Mouse (Mus musculus): ENCODE results near the gene Snrk.

The Snrk gene

DNA sequence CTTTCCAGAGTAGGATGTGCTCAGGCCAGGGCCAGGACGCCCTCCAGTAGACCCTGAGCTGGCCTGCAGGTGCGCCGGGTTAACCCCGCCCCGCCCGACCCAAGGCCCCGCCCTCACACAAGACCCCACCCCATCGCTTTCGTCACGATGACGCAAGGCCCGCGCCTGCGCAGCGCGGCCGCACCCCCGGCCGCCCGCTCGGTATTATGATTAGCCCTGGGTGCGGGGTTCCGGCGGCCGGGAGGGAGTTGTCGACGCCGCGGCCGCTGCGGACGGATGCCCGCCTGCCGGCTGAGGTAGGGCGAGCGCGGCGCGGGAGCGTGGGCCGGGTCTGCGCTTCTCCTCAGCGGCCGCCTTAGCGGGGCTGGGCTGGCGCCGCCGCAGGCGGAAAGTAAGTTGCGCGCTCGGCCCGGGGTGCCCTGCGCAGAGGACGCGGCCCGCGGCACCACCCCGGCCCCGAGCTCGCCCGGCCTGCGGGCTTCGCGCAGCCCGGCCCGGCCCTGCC, at the start of gene Snrk:
Snrk (plus strand) TSS at position 155 of the 505 bp plus-strand sequence.
- peak; percentile 89 for DNase-seq

DNA sequence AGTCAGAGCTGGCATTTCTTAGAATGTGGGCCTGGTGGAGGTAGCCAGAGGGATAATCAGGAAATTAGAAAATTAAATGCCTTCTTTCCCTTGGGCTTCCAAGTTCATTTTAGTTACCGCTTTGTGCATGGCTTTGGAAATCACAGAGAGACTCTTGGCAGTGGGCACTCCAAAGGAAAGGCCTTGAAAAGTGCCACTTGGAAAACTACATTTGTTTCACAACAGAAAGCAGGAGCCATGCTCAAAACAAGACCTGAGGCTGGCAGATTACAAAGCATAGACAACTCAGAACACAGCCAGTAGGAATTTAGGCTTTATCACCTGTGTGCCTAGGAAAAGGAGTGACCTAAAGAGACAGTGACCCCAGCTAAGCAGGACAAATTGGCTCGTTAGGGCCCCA, 49.4 kb upstream of the Snrk start:
- DNase-seq: no peak

DNA sequence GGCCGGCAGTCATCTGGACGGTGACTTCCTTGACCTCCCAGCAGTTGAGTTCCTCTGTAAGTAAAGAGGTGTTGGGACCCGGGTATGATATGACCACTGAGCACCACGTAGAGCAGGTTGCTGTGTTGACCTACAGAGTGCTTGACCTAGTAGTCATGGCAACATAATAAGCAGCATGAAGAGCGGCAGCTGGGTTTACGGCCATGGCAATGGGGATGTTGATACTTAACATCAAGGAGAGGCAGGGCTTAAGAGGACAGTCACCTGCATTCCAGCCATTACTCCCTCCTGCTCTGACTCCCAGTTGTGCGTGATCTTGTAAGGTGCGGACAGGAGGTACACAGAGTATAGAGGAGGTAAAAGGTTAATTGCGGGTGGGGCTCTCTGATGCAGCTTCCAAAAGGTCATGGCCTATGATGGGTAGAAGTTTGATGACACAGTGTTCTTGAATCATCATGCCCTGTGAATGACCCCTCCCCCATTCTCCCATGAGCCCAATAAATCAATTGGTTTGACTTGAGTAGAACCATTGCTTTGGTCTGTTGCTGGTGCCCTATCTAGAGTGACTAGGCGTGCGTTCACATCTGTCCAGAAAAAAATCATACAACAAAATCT, 47.4 kb upstream of the Snrk start:
- DNase-seq: no peak

DNA sequence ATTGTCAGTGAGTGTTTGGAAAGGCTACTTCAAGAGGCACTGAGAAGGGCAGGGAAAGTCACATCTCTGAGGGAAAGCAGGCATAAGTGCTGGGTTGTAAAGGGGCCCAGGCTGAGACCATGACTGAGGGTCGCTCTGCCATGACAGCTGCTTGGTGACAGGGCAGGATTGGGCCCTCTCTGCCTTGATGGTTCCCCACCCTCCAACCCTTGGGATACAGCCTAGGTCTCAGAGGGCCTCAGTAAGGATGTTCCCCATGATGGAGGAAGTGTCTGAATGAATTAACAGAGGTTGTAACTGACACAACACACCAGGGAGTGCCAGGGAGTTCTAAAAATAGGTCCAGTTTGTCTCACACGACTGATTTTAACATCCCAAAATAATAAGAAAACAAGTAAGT, 43.1 kb upstream of the Snrk start:
- DNase-seq: no peak

DNA sequence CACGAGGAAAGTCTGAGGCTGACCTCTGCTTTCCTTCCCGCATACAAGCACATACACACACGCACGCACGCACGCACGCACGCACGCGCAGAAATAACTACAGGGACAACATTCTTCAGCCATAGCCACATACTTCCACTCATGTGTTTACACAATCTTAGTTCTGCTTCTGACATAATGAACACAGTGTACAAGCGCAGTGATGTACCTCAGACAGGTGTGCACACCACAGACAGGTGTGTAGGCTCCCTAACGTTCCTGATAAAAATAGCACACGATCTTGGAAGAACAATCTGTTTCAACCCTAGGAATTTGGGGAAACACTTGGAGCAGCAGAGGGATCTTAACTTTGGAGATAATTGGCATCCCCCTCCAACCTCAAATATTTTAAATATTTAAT, 42.5 kb upstream of the Snrk start:
- no peak for DNase-seq

DNA sequence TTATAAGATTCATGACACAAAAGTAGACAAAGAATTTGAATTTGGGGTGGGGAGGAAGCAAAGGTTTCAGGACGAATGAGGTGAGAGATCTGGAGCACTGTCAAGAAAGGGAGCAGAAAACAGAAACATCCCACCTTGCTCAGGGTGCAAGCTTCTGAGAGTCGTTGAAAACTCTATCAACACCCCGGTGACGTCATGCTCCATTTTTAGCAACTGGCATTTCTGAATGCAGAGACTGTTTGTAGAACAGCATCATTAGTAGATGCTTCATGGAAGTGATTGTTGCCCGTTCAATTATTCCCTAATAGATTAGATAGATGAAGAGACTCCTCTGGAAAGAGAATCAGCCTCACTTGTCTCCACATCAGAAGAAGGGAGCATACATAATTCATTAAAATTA, 38.6 kb upstream of the Snrk start:
- DNase-seq: peak; percentile 13

DNA sequence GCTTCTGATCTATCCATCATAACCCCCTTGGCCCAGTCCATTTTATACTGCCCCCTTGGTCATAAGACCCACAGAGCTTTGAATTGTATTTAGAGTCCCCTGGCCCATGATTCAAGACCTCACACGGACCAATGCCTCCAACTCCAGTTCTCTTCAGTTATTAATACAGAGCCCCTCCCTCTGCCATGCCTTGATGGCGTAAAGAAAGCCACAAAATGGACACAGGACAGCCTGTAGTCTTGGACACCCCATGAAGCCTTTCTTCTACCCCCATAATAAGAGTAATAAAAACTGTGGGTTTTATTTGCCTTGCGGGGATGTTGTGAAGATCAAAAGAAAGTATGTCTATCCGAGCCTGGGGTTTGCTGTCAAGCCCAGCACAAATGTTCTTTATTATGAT, 33.4 kb upstream of the Snrk start:
- no peak for DNase-seq

DNA sequence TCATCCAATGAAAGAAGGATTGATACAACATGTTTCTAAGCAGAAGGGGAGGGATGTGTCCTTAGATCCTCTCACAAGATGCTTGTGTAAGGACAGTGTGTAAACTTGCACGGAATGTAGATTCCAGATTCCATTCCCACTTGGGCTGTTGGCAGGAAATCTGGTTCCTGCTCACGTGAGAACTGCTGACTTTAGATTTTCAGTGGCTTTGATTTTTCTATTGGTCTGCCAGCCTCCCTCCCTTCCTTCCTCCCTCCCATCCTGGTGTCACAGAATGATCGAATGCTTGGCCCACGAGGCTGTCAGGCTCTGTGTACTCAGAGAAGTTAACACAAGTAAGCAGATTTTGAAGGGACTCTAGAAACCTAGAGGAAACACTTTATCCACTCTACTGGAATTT, 32.9 kb upstream of the Snrk start:
- DNase-seq: no peak

DNA sequence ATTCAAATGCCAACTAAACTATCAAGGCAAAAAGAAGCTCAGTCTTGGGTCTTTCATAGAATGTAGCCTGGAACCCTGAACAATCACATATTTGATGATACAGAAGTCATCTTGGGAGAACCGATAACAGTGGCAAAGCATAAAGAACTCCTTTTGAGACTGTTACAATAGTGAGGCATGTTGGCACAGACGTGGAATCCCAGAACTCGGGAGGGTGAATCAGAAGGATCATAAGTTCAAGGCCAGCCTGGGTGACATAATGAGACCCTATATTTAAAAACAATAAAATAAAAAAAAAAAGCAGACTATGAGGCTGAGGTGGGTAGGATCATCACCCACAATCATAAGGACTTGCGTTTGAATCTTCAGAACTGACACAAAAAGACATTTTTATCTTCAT, 32.4 kb upstream of the Snrk start:
- DNase-seq: no peak

DNA sequence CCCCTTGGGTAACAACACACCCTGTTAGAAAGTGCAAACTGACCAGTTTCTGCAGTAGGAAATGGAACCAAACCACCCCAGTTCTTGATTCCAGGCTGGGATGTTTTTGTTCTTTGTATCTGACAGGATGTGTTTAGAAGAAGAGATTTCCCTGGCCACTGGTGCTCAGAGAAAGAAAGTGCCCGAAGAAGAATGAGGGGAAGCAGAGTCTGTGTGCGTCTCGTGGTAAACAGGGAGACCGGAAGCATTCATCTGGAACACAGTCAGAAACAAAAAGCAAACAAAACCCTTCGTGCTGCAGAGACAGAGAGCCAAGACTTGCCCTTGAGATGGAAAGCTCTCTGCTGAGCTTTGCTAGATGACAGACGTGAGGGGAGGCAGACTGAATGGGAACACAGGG, 32.0 kb upstream of the Snrk start:
- DNase-seq: no peak

DNA sequence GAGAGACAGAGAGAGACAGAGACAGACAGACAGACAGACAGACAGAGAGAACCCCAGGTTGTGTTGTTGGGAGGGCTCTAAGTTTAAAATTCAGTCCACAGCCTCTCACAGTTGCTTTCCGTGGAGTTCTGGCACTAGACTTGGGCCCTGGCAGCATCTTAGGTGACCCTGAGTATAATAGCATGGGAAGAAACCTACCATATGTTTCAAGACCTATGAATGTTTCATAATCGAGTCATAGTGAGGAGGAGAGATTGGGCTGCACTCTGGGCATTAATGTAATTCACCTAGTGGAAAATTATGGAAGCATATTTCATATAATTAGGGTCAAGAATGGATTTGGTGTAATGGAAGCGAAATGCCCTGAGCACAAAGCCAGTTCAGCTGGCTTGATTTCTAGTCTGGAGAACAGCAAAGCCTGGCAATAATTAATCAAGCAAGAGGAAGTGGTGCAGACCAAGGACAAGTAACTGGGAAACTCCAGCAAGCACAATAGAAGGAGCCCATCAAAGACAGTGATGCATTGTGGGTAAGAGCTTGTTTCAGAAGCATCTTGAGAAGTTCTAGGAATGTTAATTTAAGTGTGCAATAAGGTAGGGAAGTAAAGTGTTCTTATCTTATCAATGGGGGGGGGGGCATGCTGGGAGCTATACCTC, 31.4 kb upstream of the Snrk start:
- DNase-seq: peak; percentile 11

DNA sequence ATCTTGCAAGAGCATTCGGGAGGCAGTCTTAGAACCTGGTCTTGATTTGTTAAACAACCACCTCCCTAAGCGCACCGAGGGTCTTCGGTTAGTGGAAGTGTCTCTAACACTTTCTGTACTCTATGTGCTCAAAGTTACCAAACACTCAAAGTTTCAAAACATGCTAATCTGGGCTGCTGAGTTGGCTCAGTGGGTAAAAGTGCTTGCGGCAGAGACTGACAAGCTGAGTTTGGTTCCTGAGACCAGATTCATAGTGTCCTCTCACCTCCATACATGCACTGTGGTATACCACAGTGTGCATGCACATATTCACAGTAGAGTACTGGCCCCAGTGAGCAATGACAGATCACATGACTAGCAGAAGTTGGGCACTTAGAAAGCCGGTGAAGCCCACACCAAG, 30.0 kb upstream of the Snrk start:
- DNase-seq: no peak

DNA sequence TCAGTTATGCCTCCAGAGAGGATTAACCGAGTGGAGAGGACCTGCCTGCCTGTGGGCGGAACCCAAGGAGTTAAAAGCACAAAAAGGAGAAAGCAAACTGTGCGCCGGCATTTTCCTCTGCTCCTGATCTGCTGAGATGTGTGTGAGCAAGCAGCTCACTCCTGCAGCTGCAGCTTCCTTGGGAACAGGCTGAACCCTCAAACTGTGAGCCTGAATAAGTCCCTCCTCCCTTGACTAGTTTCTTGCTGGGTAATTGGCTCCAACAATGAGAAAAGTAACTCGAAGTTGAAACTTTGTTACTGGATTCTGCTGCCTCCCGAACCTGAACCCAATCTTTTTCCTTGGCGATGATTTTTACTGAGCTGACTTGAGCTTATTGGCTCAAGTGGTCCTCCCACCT, 25.9 kb upstream of the Snrk start:
- DNase-seq: no peak

DNA sequence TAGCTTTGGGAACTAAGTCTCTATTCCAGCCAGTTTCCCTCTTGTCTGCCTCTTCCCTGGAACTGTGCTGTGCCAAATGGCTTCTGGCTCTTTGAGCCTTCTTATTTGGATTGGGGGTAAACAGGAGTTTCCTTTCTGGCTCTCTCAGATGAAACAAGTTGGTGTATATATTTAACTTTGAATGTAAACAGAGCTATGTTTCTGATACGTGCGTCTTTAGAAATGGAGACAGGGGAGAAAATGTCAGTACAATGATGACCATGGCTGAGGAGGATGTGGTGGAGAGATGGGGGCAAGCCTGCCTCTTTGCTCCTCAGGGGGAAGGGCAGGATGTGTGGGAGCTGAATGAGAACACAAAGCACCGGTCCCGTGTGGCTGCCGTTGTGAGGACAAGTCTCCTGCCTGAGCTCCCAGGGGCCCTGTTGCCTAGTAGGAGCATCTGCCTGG, 25.3 kb upstream of the Snrk start:
- no peak for DNase-seq

DNA sequence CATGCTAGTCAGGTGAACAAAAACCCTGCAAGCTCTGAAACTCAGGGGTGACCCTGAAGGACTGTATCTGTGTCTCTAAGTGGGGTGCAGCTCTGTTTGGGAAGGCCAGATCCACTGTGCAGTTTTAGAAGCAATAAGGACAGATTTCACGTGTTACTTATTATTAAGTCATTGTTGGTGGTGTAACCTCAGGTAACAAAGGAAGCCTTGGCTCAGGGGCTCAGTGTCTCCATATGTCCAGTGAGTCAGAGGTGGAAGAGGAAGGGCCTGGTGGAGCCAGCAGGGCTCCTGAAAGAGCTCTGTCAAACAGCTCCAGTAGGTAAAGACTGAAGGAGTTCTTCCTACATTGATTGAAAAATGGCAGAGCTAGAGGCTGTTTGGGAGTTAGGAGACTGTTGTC, 22.9 kb upstream of the Snrk start:
- no peak for DNase-seq

DNA sequence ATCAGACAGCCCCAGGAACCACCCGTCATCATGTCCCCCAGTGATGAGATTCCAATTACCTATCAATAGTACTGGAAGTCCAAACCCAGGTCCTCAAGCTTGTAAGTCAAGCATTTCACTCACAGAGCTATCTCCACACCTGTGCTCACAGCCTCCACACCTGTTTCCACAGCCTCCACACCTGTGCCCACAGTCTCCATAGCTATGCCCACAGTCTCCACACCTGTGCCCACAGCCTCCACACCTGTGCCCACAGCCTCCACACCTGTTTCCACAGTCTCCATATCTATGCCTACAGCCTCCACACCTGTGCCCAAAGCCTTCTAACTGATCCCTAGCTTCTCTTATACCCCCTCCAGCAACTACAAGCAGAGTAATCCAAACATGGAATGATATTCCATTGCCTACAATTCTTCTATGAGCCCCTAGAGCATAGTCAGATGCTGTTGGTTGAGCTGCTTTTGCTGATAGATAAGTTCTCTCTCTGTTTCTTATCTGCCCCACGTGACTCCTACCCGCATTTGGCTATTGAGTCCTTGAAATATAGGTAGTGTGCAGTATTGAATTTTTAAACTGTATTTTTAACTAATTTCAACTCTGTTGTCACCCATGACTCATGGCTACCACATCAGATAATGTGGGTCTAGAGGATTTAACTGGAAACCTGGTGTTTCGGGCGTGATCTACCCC, 20.1 kb upstream of the Snrk start:
- DNase-seq: no peak

DNA sequence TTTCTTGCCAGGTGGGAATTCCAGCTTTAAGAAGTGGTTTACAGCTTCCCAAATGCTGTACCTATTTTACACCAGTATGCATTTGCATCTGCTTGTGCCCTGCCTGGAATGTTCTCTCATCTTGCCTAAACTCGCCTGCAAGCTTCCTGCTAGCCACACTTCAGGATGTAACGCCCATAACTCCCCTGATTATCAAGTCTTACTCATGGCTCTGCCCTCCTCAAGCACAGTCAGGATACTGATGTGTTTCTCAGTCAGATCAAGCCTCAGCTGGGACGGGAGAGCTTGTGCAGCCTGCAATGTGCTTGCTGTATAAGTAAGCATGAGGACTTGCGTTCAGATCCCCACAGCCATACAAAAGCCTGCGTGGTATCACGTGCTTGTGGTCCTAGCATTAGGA, 19.5 kb upstream of the Snrk start:
- no peak for DNase-seq

DNA sequence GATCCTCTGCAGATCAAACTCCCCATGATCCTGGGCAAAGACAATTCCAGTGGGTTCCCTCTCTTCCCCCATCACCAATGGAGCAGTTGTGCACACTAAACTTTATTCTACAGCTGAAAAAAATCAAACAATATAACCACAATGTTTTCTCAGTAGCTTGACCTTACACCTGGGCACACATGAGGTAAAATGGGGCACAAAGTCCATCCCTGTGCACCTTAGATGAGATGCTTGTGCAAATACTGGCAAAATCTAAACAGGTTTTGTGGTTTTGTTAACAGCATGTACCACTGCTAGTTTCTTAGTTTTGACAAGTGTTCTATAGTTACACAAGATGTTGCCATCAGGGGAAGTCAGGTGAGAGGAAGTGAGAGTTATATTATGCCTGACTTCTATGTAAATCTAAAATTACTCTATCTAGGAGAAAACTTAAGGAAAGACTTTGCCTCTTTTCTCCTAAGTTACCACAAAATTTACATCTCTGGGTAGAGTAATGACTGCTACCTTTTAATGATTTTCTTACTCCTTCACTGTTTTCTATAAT, 16.4 kb upstream of the Snrk start:
- no peak for DNase-seq

DNA sequence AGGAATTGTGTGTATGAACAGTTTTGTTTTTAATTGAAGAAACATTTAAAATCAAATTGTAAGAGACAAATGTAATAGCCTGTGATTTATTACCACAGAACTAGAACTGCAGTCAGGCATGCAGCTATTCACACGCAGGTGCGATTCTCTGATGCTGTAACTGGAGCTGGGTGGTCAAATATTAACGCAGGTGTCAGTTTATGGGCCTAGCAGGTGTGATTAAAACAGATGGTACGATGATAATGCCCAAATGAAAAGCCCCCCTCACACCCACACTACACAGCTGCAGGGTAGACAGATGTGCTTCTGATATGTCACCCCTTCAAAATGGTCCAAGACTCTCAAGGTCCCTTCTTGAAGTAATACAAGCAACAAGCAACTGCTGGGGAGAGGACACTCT, 15.9 kb upstream of the Snrk start:
- DNase-seq: no peak

DNA sequence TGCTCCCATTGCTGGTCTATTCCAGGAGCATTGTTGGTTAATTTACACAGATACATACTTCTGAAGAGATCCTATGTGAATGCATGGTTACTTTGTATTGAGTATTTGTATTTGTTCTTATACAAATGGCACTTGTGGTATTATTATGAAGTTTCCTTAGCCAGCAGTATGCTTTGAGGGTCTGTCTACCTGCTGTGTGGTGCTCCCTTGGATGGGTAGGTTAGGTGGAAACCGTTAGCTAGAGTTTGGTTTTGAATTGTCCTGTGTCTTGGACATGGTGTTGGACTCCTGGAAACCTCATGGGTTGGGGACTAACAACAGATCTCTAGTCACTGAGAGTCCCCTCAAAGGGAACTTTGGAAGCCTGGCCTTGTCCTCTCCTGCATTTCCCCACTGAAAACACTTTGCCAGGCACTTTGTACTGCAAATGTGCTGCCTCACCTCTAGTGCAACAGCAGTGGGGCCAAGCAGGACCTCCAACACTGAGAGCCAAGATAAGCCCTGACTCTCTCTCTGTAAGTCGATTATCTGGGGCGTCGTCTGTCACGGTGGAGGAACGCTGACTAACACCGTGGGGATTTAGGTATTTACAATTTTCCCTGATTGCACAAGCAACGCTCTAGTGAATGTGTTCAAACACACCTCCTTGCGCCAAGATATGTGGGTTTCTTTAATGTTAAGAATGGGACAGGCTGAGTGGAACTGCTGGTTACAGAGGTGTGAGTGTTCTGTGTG, 13.3 kb upstream of the Snrk start:
- DNase-seq: no peak

DNA sequence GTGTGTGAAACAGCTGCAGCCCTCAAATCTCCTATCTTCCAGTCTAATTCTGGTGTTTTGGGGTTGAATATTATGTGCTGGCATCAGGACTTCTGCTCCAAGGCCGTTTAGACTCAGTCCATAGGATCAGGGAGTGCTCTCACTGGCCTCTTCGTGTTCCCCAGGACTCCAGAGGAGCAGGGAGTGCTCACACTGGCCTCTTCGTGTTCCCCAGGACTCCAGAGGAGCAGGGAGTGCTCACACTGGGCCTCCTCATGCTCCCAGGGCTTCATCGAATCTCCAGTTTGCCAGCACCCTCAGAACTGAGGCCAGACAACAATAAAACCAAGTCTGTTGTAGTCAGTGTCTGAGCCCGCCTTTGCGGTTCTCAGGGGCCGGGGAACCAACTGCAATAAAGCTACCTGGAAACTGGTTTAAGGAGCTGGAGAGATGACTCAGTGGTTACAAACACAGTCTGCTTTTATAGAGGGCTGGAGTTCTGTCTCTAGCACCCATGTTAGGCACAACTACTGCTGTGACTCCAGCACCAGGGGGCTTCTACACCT, 12.7 kb upstream of the Snrk start:
- no peak for DNase-seq

DNA sequence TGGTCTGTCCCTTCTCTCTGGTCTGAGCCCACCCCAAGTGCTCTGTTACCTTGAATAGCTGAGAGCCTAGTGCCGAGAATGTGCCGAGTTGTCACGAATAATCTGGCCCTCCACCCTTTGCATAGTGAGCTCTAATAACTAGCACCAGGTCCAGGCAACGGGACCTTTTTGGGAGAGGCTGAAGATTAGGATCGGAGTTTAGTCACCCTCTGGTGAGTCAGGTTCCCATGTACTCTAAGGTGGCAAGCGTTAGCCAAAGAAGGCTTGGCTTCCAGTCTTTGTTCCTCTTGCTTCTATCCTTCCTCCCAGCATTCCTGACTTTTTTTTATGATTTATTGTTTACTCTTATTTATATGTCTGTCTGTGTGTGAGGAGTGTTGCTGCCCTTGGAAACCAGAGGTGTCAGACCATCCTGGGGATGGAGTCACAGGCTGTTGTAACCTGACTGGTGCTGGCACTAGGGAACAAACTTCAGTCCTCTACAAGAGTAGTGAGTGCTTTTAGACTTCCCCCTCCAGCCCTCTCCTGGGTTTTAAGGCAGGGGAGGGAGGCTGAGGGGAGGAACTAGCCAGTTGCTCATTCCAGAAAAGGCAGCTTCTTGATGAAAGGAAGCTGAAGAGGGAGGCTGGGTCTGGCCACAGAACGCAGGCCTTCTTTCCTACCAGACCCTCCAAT, 9.2 kb upstream of the Snrk start:
- no peak for DNase-seq
